Mouse (Mus musculus) heart, postnatal 14 days (tissue): ENCODE measurements around the gene Spag17. TPM values are rescaled to one million over a fixed set of nuclear protein-coding genes. Genes with fewer than 3 reads are reported as not detected.
"Not testable (repeated sequence)": the region's sequence is repeated elsewhere in the genome, so short reads cannot be mapped to it uniquely, and the experiment has no call there.

Experiments
- DNase-seq, 2 experiments: peaks; one replicate each; pipeline ENCODE4 v3.0.0; 2021 to 2022
- intact Hi-C: fragments of 180-260 bp; cut with DNase I; formaldehyde crosslinking; loops from one replicate; pipeline ENCODE4 v1.15.1; 2025
- long read RNA-seq, 2 experiments: library from polyadenylated mRNA; stranded (forward); transcript quantifications; one replicate each; pipeline ENCODE4 v2.0.0; 2021
- total RNA-seq, 2 experiments: library from RNA; stranded (reverse); gene quantifications; 2 replicates each; pipeline ENCODE4 v1.2.3; 2021

Gene Spag17
- total RNA-seq, result under 1 TPM in 1 of 2 experiments, not detected in 1; 0.38 TPM
- long read RNA-seq, experiment 1, result 0 reads
- long read RNA-seq, experiment 2, result 0 reads

DNA sequence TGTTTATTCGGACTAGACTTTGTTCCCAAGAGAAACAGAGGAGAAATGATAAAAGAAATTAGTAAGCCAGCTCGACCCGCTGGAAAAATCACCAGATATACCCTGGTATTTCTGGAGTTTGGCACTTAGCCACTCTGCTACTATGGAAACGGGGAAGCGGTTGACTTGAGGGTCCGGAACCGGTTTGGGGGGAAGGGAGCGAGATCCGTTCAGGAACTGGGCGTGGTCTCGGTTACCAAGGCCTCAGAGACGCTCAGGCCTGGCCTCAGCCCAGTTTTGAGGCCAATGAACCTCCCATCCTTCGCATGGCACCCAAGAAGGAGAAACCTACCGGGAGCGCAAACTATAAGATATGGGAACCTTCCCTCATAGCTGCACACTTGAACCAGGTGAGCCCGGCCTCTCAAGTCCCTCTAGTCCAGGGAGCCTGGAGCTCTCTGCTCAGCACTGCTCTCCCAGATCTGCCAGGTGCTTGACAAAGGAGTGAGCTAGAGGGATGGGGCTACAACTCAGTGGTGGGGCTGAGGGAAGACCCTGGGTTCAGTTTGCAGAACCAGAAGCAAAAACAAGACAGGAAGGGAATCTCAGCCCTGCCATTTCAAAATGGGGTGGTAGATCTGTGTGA lies at the start of gene Spag17:
Gene Spag17 (plus strand): TSS at position 220 of the 625 bp plus-strand sequence.
- intact Hi-C loops, result no loop called here
- peak; percentile 15 to 47 for DNase-seq

DNA sequence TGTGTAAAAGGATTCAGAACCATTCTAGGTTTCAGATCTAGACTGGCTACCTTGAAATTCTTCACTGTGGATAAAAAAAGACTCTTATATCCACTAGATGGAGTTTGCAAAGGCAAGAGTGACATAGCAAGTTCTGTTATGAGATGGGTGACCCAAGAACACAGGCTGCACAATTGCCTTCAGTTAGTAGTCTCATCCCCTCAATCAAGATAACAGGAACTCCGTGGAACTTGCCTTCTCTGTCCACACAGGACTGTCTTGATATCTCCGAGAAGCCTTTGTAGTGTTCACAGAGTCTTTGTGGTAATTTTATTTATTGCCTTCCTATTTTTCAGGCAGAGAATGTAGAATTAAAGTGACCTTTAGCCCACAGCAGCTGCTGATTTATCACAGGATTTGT lies 42.9 kb upstream of the Spag17 start:
- no peak for DNase-seq
- intact Hi-C loops, result no loop called here

GRCm38 (mm10) chr3:99842808-99843207 lies 42.4 kb upstream of the Spag17 start:
- intact Hi-C loops, result no loop called here
- DNase-seq, result no peak

DNA sequence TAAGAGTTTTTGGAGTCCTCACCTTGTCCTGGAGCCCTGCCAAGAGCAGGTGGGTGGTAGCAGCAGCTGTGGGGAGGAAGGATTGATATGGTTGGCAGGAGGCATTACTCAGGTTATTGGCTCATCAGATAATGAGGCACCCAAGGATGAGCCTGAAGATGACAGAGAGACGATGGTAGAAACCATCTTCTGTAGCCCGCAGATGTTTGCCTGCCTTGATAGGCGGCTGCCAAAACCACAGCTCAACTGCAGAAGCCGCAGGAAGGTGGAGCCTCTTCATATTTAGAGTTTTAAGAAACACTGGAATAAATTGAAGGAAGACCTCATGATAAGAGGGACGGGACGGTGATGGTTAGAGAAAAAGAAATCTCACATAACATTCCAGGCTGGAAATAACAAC lies 42.0 kb upstream of the Spag17 start:
- no peak for DNase-seq
- intact Hi-C loops, result no loop called here

GRCm38 (mm10) chr3:99850926-99851325 lies 34.3 kb upstream of the Spag17 start:
- intact Hi-C loops, result no loop called here
- DNase-seq, result no peak

DNA sequence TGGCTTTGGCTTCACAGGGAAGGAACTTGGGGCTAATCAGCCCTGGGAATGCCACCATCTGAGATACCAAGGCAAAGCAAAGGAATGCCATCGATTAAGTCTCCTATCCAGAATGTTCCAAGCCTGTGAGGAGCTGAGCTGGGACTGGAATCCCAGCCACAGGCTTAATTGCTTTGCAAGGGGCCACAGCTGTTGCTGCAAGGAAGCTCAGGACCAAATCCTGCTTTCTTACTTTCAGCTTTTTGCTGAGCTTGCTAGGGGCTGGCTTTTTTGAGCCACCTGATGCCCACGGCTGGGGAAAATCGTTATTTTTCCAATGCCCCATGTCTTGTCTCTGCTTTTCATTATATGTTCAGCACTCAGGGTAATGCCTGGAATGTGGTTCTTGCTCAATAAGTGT lies 30.6 kb upstream of the Spag17 start:
- intact Hi-C loops, result no loop called here
- no peak for DNase-seq

DNA sequence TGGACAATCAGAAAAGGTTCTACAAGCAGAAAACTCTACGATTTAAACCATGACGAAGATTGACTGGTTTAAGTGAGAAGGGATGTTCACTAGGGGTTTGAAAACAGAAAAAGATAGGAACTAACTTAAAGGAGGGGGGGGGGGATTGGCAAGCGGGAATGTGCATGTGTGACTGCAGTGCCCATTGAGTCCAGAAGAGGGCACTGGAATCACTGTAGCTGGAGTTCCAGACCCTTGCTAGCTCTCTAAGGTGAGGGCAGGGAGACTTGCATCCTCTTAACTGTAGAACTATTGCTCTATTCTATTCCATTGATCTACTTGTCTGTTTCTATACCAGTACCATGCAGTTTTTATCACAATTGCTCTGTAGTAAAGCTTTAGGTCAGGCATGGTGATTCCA lies 26.3 kb upstream of the Spag17 start:
- intact Hi-C loops, result no loop called here
- DNase-seq, result no peak

- no peak for DNase-seq
- intact Hi-C loops, result no loop called here
Observed at GRCm38 (mm10) chr3:99864706-99865105, 20.5 kb upstream of the Spag17 start.

DNA sequence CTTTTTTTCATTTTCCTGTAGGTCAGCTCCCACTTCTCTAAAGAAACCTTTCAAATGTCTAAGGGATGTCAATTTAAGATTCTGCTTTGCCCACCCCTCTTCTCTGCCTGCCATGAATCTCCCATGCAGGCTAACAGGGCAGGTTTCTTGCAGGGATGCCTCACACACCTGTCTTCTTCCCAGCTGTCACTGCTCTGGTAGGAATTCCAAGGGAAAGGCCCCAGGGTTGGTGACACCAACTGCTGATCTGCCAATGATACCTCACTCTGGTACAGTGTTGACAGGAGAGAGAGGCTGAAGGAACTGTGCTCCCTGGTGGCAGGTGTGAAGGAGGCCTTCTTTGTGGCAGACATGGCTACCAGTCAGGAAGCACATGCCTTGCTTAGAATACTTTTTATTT lies 10.1 kb upstream of the Spag17 start:
- intact Hi-C loops, result no loop called here
- DNase-seq, result no peak

DNA sequence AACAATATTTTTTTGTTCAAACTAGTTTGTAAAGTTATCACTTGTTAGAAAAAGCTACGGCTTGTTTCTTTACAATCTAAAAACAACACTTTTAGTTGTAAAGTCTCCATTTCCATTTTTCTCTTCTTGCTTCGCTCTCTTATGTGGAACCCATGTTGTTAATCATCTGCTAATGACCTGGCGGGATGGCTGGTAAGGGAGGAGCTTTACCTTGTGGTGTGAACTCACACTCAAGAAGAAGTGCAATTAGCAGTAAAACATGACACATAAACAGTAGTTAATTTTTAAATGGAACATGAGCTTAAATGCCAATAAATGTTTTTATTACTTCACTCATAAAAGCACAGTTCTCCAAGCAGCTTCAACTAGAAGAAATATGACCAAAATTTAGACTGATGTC lies 3.7 kb upstream of the Spag17 start:
- intact Hi-C loops, result no loop called here
- DNase-seq, result no peak

GRCm38 (mm10) chr3:99883988-99884564 lies 1.1 kb upstream of the Spag17 start:
- intact Hi-C loops, result no loop called here
- DNase-seq, result no peak

GRCm38 (mm10) chr3:99894741-99895140 lies 9.5 kb downstream of the Spag17 start:
- intact Hi-C loops, DNase-seq: not testable (repeated sequence)

DNA sequence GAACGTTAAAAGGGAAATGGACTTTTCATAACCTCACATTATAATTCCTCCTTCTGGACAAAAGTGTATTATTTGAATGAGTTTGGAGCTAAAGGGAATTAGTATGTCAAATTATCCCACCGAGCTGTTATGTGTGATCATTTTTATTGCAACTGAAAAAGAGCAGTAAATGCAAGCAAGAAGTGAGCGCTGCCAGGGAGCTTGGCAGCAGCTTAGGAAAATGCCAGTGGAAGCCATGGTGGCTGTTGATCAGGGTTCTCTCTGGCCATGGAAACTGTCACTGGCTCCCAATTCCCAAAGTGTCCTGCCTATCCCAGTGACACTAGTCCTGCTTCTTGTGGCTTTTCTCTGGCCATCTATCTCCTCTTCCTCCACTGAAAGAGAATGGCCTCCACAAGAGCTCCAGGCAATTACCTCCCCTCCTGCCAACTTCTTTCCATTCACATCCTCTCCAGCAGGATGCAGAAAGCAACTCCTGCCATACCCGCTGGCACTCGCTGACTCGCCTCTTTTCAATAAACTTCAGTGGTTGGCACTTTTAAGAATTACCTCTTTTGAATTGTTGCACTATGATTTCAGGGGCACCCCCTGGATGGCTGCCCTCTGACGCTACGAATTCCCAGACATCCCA lies 28.7 kb downstream of the Spag17 start:
- intact Hi-C loops, result no loop called here
- DNase-seq, result no peak

DNA sequence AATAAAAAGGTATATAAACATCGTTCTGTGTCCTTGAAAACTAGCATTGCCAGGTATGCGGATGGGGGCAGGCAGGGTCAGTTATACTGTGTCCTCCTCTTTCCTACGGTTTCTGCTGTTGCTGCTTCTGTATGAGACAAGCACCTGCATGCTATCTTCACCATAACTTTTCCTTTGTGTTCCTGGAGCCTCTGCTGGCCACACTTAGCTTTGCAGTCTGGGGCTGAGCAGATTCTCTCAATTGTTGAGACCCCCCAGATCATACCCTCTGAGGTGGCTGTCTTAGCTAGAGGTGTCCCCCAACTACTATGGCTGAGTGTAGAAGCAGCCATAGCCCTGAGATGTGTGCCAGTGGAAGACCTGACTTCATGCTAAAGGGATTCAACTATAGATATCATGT lies 37.7 kb downstream of the Spag17 start:
- intact Hi-C loops, result no loop called here
- DNase-seq, result no peak

DNA sequence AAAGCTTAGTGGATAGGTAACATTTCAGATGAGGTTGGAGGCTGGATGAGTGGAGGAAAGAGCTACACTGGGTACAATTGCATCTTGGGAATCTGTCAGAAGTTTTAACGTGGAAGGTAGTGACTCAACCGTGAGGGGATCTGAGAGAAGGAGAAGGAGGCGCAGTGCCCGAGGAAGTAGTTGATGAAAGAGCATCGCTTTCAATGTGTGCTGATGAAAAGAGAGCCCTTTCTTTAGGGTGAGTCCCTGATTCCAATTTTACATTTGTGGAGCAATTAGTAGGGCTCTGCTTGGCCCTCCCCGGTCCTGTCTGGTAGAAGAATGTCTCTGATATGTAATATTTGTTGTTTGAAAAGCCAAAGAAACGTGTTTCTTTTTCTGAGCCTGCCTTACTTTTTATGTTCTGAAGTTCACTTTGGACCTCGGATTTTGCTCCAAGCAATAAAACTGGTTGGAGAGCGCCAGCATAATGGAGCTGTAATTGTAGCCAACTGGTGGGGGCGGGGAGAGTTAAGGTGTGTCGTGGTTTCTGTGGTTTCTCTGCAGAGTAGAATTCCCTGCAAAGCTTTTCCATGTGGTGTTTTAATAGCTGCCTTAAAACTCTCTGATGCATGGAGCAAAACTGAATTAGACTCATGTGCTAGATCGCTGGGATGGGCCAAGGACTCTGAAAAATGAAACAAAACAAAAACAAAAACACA lies 45.9 kb downstream of the Spag17 start:
- intact Hi-C loops, result no loop called here
- DNase-seq, result no peak

DNA sequence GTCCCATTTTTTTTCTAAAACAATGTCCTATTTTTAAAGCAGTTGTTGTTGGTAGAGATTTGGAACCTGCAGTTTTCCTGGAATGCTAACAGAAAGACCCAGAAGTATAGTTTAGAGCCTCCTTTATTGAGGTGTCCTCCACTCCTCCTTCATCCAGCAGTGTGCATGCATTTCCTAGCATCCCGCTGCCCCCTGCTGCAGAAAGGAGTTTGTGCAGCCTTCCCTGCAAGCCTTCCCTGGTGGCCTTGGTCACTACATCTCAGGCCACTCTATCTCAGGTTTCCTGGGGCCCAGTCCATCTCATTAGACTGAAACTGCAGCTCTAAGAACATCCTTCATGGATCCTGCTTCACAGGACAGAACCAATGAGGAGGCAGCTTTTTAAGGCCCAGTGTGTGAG lies 51.0 kb downstream of the Spag17 start:
- intact Hi-C loops, result loop anchor here (5.0 kb wide), 1 partner anchor 1039 kb away; no protein-coding TSS in a partner anchor
- DNase-seq, result peak in 1 of 2 experiments; percentile 9

GRCm38 (mm10) chr3:99938611-99939286 lies 53.5 kb downstream of the Spag17 start:
- DNase-seq, result peak; percentile 40 to 58
- intact Hi-C loops, result loop anchor here (2.0 to 5.0 kb wide), 2 partner anchors 704 to 1041 kb away; no protein-coding TSS in a partner anchor

- intact Hi-C loops, result no loop called here
Observed at GRCm38 (mm10) chr3:99945171-99945570, 60.0 kb downstream of the Spag17 start.

DNA sequence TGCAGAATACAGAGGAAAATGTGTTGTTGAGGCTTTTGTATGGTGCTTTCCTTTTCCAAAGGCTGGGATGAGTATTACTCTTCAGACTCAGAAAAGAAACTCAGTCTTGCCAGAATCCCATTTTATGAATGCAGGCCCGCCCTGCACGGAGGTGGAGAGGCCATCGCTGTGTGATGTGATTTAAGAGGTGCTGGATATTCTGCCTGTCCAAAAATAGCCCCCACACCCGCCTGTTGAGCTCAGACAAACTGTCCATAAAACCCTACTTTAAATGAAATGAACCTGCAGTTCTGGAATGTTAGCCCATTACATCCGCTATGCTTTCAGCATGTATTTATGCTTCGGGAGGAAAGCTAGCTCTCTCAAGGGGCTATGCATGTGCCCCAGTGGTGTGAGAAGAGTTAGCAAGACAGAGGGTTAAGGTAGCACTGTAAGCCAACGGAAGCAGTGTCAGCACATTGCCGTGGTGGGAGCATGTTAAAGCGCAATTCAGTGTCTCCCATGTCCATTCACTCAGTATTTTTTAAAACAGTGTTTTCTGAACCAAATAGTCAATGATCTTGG lies 68.9 kb downstream of the Spag17 start:
- intact Hi-C loops, result no loop called here
- no peak for DNase-seq

More at GRCm38 (mm10) chr3:99945171-99945570, 60.0 kb downstream of the Spag17 start:
- no peak for DNase-seq

DNA sequence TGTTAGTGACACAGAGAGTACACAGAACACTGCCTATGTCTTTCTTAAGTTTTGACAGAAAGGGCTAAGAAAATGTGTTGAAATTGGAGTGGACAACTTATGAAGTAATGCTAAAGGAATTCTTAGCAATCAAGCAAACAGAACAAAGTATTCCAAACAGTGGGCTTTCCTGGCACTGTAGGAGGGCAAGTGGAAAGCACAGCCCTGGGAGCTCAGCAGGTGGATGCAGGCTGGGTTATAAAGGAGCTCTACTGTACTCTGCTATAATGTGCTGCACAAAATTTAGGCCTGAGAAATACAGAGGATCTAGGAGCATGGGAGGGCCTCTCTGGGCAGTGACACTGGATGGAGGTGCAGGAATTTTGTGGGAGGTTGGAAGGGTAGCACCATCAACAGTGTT lies 71.3 kb downstream of the Spag17 start:
- intact Hi-C loops, result no loop called here
- no peak for DNase-seq
